Mouse (Mus musculus) small intestine, adult 2 months (tissue): ENCODE results near the gene Hecw2.

Experiments
- CTCF ChIP-seq: fragments of 200-500 bp; IDR thresholded peaks from 2 replicates; pipeline ENCODE4 v1.5.1; 2012; ENCODE audit warnings: low read depth, mild to moderate bottlenecking, control low read depth, inconsistent platforms, low read length, moderate library complexity, mixed read lengths; ENCODE audit not compliant: insufficient replicate concordance, insufficient read length; ENCODE audit errors: extremely low read depth
- POLR2A ChIP-seq: fragments of 200-500 bp; IDR thresholded peaks from 2 replicates; pipeline ENCODE4 v1.6.1; 2012; ENCODE audit warnings: low read depth, mild to moderate bottlenecking, control low read depth, inconsistent platforms, low read length, moderate library complexity

DNA sequence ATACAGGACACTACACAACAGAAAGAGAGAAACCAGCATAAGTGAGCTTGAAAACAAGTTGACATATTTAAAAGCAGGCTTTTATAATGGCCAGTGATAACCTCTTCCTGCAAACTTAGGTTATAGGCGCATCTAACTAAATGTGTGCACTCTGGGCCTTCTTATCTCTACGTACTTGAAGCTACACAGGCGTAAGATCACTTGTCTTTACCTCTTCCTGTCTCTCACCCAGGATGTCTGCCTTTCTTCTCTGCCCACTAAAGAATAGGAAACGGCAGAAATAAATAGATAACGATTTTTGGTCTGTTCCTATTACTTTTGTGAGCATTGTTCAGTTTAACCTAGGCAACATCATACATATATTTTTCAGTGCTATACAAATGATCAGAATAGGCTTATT is 397.9 kb downstream of the Hecw2 start:
- TF ChIP-seq CTCF (no peak), POLR2A (no peak)
